Mouse (Mus musculus) ovary, postnatal 14 days (tissue): ENCODE data around the gene Washc4.

Source experiments
- DNase-seq: peaks from one replicate; pipeline ENCODE4 v3.0.0; 2022; ENCODE audit warnings: low spot score

The Washc4 gene

GRCm38 (mm10) chr10:83637295-83637694, 93.7 kb downstream of the Washc4 start:
- DNase-seq = peak; percentile 44

- DNase-seq = no peak
Measured at GRCm38 (mm10) chr10:83639881-83640386, 96.4 kb downstream of the Washc4 start.

- DNase-seq = no peak
Measured at GRCm38 (mm10) chr10:83641641-83642040, 98.1 kb downstream of the Washc4 start.

GRCm38 (mm10) chr10:83644167-83644566, 100.6 kb downstream of the Washc4 start:
- DNase-seq = no peak

- no peak for DNase-seq
Measured at GRCm38 (mm10) chr10:83644865-83645715, 101.5 kb downstream of the Washc4 start.

GRCm38 (mm10) chr10:83645716-83645990, 102.1 kb downstream of the Washc4 start:
- no peak for DNase-seq
